In the genomic region with DNA sequence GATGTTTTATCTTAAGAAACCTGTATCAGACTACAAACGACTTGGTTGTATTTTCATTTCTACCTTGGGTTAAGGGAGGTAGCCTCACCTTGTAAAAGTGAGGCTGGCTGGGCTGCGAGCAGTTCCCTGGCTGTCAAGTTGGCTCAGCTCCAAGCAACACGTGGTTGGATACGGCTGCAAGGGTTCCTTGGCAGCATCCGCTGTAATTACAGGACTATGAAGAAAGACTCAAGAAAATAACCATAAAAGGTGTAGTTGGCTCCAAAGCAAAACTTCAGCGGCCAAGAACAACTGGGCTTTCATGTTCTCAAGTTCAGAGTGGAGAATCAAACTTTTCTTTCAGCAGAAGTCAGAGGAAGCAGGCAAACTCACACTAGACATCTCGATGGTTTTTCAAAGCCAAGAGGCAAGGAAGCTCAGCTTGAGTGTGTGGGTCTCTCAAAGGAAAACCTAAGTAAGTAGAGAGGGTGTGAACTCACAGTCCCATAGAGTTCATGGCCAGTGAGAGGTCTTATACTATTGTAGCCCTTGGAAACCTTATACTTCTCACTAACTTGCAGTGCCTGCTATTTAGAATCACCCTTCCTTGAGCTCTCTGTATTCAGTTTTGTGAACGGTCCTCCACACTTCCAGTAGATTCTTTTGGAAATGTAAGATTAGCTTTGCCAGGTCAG, we compare ENCODE assay signal across 8 mouse cellular contexts.
A peak's percentile ranks its signal among the peaks of the same experiment; 100 is the strongest.
DNase-seq lines count a peak whose midpoint lies in the region; ATAC-seq and TF ChIP-seq lines count a peak whose summit lies in the region.

No protein-coding gene starts in this region.

- intact Hi-C loops in heart, adult 2 months (cut with DNase I), result loop anchor here (5.0 to 10.0 kb wide), 2 partner anchors 699 to 787 kb away; partner anchors contain the start of gene Mecom

- peaks cover 2% of the 10 kb centered on the region for H3K4me1 ChIP-seq in heart, adult 2 months (ENCODE audit: control insufficient read depth, insufficient read depth, low read length)
- H3K4me1 ChIP-seq in heart, embryonic 12.5 days (replicated peaks), result no peaks in the 10 kb centered on the region
- no peaks in the 10 kb centered on the region for H3K4me1 ChIP-seq in heart, embryonic 16.5 days (ENCODE audit: control insufficient read depth, insufficient read depth, low read length)
- H3K4me1 ChIP-seq in lung, postnatal 0 days (ENCODE audit: insufficient read depth, low read depth, low read length), result no peaks in the 10 kb centered on the region
- no peaks in the 10 kb centered on the region for H3K4me1 ChIP-seq in midbrain, embryonic 15.5 days
- 0 out of 2 replicates have a peak, but pooled peaks cover 5% of the 10 kb centered on the region for H3K4me1 ChIP-seq in forebrain, embryonic 15.5 days

- TF ChIP-seq CTCF in heart, adult 2 months (IDR thresholded peaks at IDR 0.05), result no peak
- no peak for TF ChIP-seq CTCF in lung, postnatal 0 days (IDR thresholded peaks at IDR 0.05)

- H3K27ac ChIP-seq in heart, adult 2 months, result no peak overlapping the region
- no peak overlapping the region for H3K27ac ChIP-seq in heart, embryonic 12.5 days (ENCODE audit: poor library complexity, severe bottlenecking)
- H3K27ac ChIP-seq in heart, embryonic 16.5 days (ENCODE audit: low read length), result 0 out of 2 replicates have a peak overlapping the region, but pooled peaks have one; percentile 18
- H3K27ac ChIP-seq in lung, postnatal 0 days (ENCODE audit: low read length), result no peak overlapping the region
- H3K27ac ChIP-seq in midbrain, embryonic 15.5 days, result no peak overlapping the region
- no peak overlapping the region for H3K27ac ChIP-seq in forebrain, embryonic 15.5 days (replicated peaks)

- no peak overlapping the region for H3K4me2 ChIP-seq in heart, embryonic 12.5 days
- H3K4me2 ChIP-seq in heart, embryonic 16.5 days (ENCODE audit: low read depth, low read length), result no peak overlapping the region
- H3K4me2 ChIP-seq in lung, postnatal 0 days (replicated peaks; ENCODE audit: low read depth, low read length), result no peak overlapping the region
- no peak overlapping the region for H3K4me2 ChIP-seq in midbrain, embryonic 15.5 days
- H3K4me2 ChIP-seq in forebrain, embryonic 15.5 days (replicated peaks), result no peak overlapping the region

- H3K36me3 ChIP-seq in heart, adult 2 months (ENCODE audit: control insufficient read depth, insufficient read depth, low read length), result no peaks in the 10 kb centered on the region
- H3K36me3 ChIP-seq in heart, embryonic 12.5 days, result no peaks in the 10 kb centered on the region
- H3K36me3 ChIP-seq in heart, embryonic 16.5 days (ENCODE audit: control insufficient read depth, insufficient read depth), result no peaks in the 10 kb centered on the region
- H3K36me3 ChIP-seq in lung, postnatal 0 days (ENCODE audit: insufficient read depth, low read length), result no peaks in the 10 kb centered on the region
- no peaks in the 10 kb centered on the region for H3K36me3 ChIP-seq in midbrain, embryonic 15.5 days (replicated peaks)
- H3K36me3 ChIP-seq in forebrain, embryonic 15.5 days, result no peaks in the 10 kb centered on the region

- WGBS in heart, adult 2 months, result 26% methylated on average over 8 of the region's 8 CpGs
- 55% methylated on average over 8 of the region's 8 CpGs for WGBS in heart, embryonic 12.5 days
- 44% methylated on average over 8 of the region's 8 CpGs for WGBS in heart, embryonic 16.5 days
- 33% methylated on average over 8 of the region's 8 CpGs for WGBS in lung, postnatal 0 days
- 65% methylated on average over 8 of the region's 8 CpGs for whole genome bisulfite sequencing in midbrain, embryonic 15.5 days
- WGBS in forebrain, embryonic 15.5 days, result 45% methylated on average over 8 of the region's 8 CpGs

- H3K9me3 ChIP-seq in heart, embryonic 12.5 days (replicated peaks), result no peaks in the 10 kb centered on the region
- no peaks in the 10 kb centered on the region for H3K9me3 ChIP-seq in heart, embryonic 16.5 days (replicated peaks; ENCODE audit: control insufficient read depth, low read length)
- H3K9me3 ChIP-seq in lung, postnatal 0 days (ENCODE audit: low read length), result no peaks in the 10 kb centered on the region
- no peaks in the 10 kb centered on the region for H3K9me3 ChIP-seq in midbrain, embryonic 15.5 days
- no peaks in the 10 kb centered on the region for H3K9me3 ChIP-seq in forebrain, embryonic 15.5 days

- TF ChIP-seq EP300 in heart, adult 2 months (IDR thresholded peaks at IDR 0.05; ENCODE audit: insufficient read depth, low read depth, low read length), result no peak
- TF ChIP-seq EP300 in lung, postnatal 0 days (IDR thresholded peaks at IDR 0.05), result no peak

- DNase-seq in heart, adult 2 months, result peak; percentile 30 to 38
- DNase-seq in adrenal gland, postnatal 25 days, result peak; percentile 47
- peak; percentile 51 for DNase-seq in lung, postnatal 0 days (ENCODE audit: low spot score)
- no peak for DNase-seq in spleen, postnatal 4 days (ENCODE audit: low spot score in 2 of 2)

- ATAC-seq in heart, embryonic 12.5 days (ENCODE audit: insufficient number of reproducible peaks, low FRiP score), result no peak
- ATAC-seq in heart, embryonic 16.5 days (replicated peaks; ENCODE audit: extremely low read depth, insufficient read depth, low FRiP score), result no peak; the same call in 1 of the 2 replicates
- ATAC-seq in lung, postnatal 0 days, result 0 out of 2 replicates have a peak, but pooled peaks have one; percentile 30
- no peak for ATAC-seq in midbrain, embryonic 15.5 days (replicated peaks)
- ATAC-seq in forebrain, embryonic 15.5 days (replicated peaks), result no peak

- H3K79me2 ChIP-seq in heart, adult 2 months (replicated peaks; ENCODE audit: control insufficient read depth, insufficient read depth, low read length), result no peaks in the 10 kb centered on the region

- H3K27me3 ChIP-seq in heart, adult 2 months (ENCODE audit: control insufficient read depth, insufficient read depth, low read length), result no peaks in the 10 kb centered on the region
- no peaks in the 10 kb centered on the region for H3K27me3 ChIP-seq in heart, embryonic 12.5 days (replicated peaks)
- no peaks in the 10 kb centered on the region for H3K27me3 ChIP-seq in heart, embryonic 16.5 days (ENCODE audit: control insufficient read depth, insufficient read depth, low read length)
- no peaks in the 10 kb centered on the region for H3K27me3 ChIP-seq in lung, postnatal 0 days (replicated peaks; ENCODE audit: insufficient read depth, low read length)
- H3K27me3 ChIP-seq in midbrain, embryonic 15.5 days (replicated peaks), result no peaks in the 10 kb centered on the region
- no peaks in the 10 kb centered on the region for H3K27me3 ChIP-seq in forebrain, embryonic 15.5 days

- H3K4me3 ChIP-seq in heart, adult 2 months, result no peak overlapping the region
- H3K4me3 ChIP-seq in heart, embryonic 12.5 days, result no peak overlapping the region
- no peak overlapping the region for H3K4me3 ChIP-seq in heart, embryonic 16.5 days (ENCODE audit: low read length)
- no peak overlapping the region for H3K4me3 ChIP-seq in lung, postnatal 0 days (ENCODE audit: low read depth, low read length)
- H3K4me3 ChIP-seq in midbrain, embryonic 15.5 days, result no peak overlapping the region
- no peak overlapping the region for H3K4me3 ChIP-seq in forebrain, embryonic 15.5 days

- no peak for TF ChIP-seq POLR2A in heart, adult 2 months (IDR thresholded peaks at IDR 0.05; ENCODE audit: insufficient read depth, low read depth, low read length)

- no peak overlapping the region for H3K9ac ChIP-seq in heart, adult 2 months (ENCODE audit: low read depth, low read length)
- H3K9ac ChIP-seq in heart, embryonic 12.5 days, result no peak overlapping the region
- no peak overlapping the region for H3K9ac ChIP-seq in heart, embryonic 16.5 days (ENCODE audit: low read length)
- no peak overlapping the region for H3K9ac ChIP-seq in lung, postnatal 0 days (replicated peaks; ENCODE audit: low read depth)
- no peak overlapping the region for H3K9ac ChIP-seq in midbrain, embryonic 15.5 days
- H3K9ac ChIP-seq in forebrain, embryonic 15.5 days (replicated peaks), result no peak overlapping the region

Comparison
In these comparisons a context has a peak if more than half of its experiments do, and no peak if none do; other contexts are left out.
1. DNase-seq: peak in heart, adult 2 months (2 of 2), adrenal gland, postnatal 25 days (single experiment) and lung, postnatal 0 days (single experiment); none in spleen, postnatal 4 days (0 of 2).